Comparison of ENCODE assay signal across 9 mouse cellular contexts in the genomic region with DNA sequence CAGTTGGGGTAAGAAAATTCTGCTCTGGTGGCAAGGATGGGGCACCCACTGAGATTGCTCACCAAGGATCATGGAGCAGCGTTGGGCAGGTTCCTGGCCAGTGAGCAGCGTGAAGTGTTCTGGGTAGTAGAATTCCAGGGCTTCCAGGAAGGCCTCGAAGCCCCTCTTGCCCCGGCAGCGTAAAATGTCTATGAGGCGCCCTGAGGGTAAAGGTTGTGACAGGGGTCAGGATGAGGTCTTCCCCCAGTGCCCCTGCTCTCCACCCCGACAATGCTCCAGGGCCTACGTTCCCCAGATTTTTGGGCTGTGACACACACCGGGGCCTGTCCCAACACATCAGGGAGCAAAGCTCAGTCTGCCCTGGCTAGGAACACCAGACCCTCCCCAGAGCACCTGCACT. TPM values are rescaled to one million over a fixed set of nuclear protein-coding genes. Genes with fewer than 3 reads are reported as not detected.
DNase-seq lines count a peak whose midpoint lies in the region; ATAC-seq and TF ChIP-seq lines count a peak whose summit lies in the region.
"Had no signal": no experiment of that assay in that cellular context is flagged by ENCODE, and none has a peak within 500 bp of the region (broad histone marks: within the 10 kb centered on the region; RNA-seq: fewer than 3 reads in every experiment).

No protein-coding gene starts in this region.

- H3K4me1 ChIP-seq in forebrain, embryonic 11.5 days (replicated peaks; ENCODE audit: control insufficient read depth, insufficient read depth, low read length), result peaks cover 14% of the 10 kb centered on the region
- peaks cover 10% of the 10 kb centered on the region for H3K4me1 ChIP-seq in intestine, postnatal 0 days (replicated peaks; ENCODE audit: control insufficient read depth, insufficient read depth, low read length)
- H3K4me1 ChIP-seq in neural tube, embryonic 14.5 days (ENCODE audit: control insufficient read depth, insufficient read depth, low read length), result peaks cover 10% of the 10 kb centered on the region

- WGBS in forebrain, embryonic 11.5 days, result 83% methylated on average over 9 of the region's 9 CpGs
- WGBS in intestine, postnatal 0 days, result 64% methylated on average over 9 of the region's 9 CpGs
- 75% methylated on average over 9 of the region's 9 CpGs for WGBS in neural tube, embryonic 14.5 days

- H3K9me3 ChIP-seq in forebrain, embryonic 11.5 days (ENCODE audit: control insufficient read depth, low read length), result no peaks in the 10 kb centered on the region
- no peaks in the 10 kb centered on the region for H3K9me3 ChIP-seq in intestine, postnatal 0 days (ENCODE audit: control insufficient read depth)
- H3K9me3 ChIP-seq in neural tube, embryonic 14.5 days (ENCODE audit: control insufficient read depth, low read length), result no peaks in the 10 kb centered on the region

- no peak overlapping the region for H3K9ac ChIP-seq in forebrain, embryonic 11.5 days (ENCODE audit: low read length)
- H3K9ac ChIP-seq in intestine, postnatal 0 days (ENCODE audit: low read depth, low read length), result no peak overlapping the region
- no peak overlapping the region for H3K9ac ChIP-seq in neural tube, embryonic 14.5 days (replicated peaks; ENCODE audit: low read depth, low read length)

- no peak overlapping the region for H3K4me3 ChIP-seq in forebrain, embryonic 11.5 days (ENCODE audit: low read depth, low read length)
- H3K4me3 ChIP-seq in intestine, postnatal 0 days (ENCODE audit: low read depth, low read length), result peak overlapping the region; percentile 56
- H3K4me3 ChIP-seq in neural tube, embryonic 14.5 days (ENCODE audit: low read depth, low read length), result no peak overlapping the region

- H3K27me3 ChIP-seq in forebrain, embryonic 11.5 days (ENCODE audit: control insufficient read depth, insufficient read depth, low read length), result peaks cover 26% of the 10 kb centered on the region
- no peaks in the 10 kb centered on the region; the same call in 1 of the 2 replicates for H3K27me3 ChIP-seq in intestine, postnatal 0 days (replicated peaks; ENCODE audit: control insufficient read depth, insufficient read depth, low read length)
- peaks cover 19% of the 10 kb centered on the region for H3K27me3 ChIP-seq in neural tube, embryonic 14.5 days (ENCODE audit: control insufficient read depth, insufficient read depth, low read length)

- no peak overlapping the region for H3K4me2 ChIP-seq in forebrain, embryonic 11.5 days (ENCODE audit: low read depth, low read length, severe bottlenecking)
- peak overlapping the region; percentile 94 for H3K4me2 ChIP-seq in intestine, postnatal 0 days (replicated peaks; ENCODE audit: low read depth)
- peak overlapping the region; percentile 79; the same call in 1 of the 2 replicates for H3K4me2 ChIP-seq in neural tube, embryonic 14.5 days (ENCODE audit: low read depth, low read length)

- no peak for TF ChIP-seq CTCF in intestine, postnatal 0 days (IDR thresholded peaks at IDR 0.05; ENCODE audit: low read depth)

- no peak overlapping the region for H3K27ac ChIP-seq in forebrain, embryonic 11.5 days (ENCODE audit: low read depth, low read length)
- H3K27ac ChIP-seq in intestine, postnatal 0 days (ENCODE audit: low read depth, low read length), result no peak overlapping the region
- no peak overlapping the region for H3K27ac ChIP-seq in neural tube, embryonic 14.5 days (ENCODE audit: low read depth, low read length)

- H3K36me3 ChIP-seq in forebrain, embryonic 11.5 days (ENCODE audit: control insufficient read depth, insufficient read depth, low read length), result no peaks in the 10 kb centered on the region
- H3K36me3 ChIP-seq in intestine, postnatal 0 days (ENCODE audit: control insufficient read depth, insufficient read depth), result 0 out of 2 replicates have a peak, but pooled peaks cover 5% of the 10 kb centered on the region
- H3K36me3 ChIP-seq in neural tube, embryonic 14.5 days (ENCODE audit: control insufficient read depth, insufficient read depth, low read length), result no peaks in the 10 kb centered on the region

- peak; percentile 10 for DNase-seq in kidney, postnatal 14 days
- DNase-seq in kidney, postnatal 36 days, result no peak
- peak; percentile 48 for DNase-seq in forebrain, embryonic 11.5 days (ENCODE audit: low spot score)
- DNase-seq in cerebellum, postnatal 14 days, result no peak
- DNase-seq in urinary bladder, adult 18-20 months (ENCODE audit: low spot score in 2 of 2), result no peak
- DNase-seq in right cerebral cortex, adult 18-20 months, result no peak
- DNase-seq: cerebellum, adult 18-20 months had no signal

- no peak for ATAC-seq in forebrain, embryonic 11.5 days (replicated peaks; ENCODE audit: low FRiP score)
- no peak for ATAC-seq in intestine, postnatal 0 days
- no peak for ATAC-seq in neural tube, embryonic 14.5 days (ENCODE audit: low read depth)

RNA-seq across cellular contexts. Expression of gene Card10, which starts 1.3 kb away (rescaled TPM):
- 2.3 and 2.7 TPM in 2 replicates for polyA plus RNA-seq in forebrain, embryonic 11.5 days (2014; fragmentation: Nextera tagmentation; extraction: Ambion mirVana)
- polyA plus RNA-seq in intestine, postnatal 0 days (2015; fragmentation: Nextera tagmentation; extraction: Ambion mirVana), result 3.2 and 3.9 TPM in 2 replicates
- 1.8 and 2.2 TPM in 2 replicates for polyA plus RNA-seq in neural tube, embryonic 14.5 days (2014; fragmentation: Nextera tagmentation; extraction: Ambion mirVana)

RNA-seq across cellular contexts. Expression of gene Mfng, which starts 28.3 kb away (rescaled TPM):
- 108 and 113 TPM in 2 replicates for polyA plus RNA-seq in forebrain, embryonic 11.5 days (2014; fragmentation: Nextera tagmentation; extraction: Ambion mirVana)
- polyA plus RNA-seq in intestine, postnatal 0 days (2015; fragmentation: Nextera tagmentation; extraction: Ambion mirVana), result 7.2 and 7.6 TPM in 2 replicates
- polyA plus RNA-seq in neural tube, embryonic 14.5 days (2014; fragmentation: Nextera tagmentation; extraction: Ambion mirVana), result 6.9 and 10.2 TPM in 2 replicates

RNA-seq across cellular contexts. Expression of gene Cdc42ep1, which starts 40.9 kb away (rescaled TPM):
- polyA plus RNA-seq in forebrain, embryonic 11.5 days (2014; fragmentation: Nextera tagmentation; extraction: Ambion mirVana), result 9.6 and 10.4 TPM in 2 replicates
- 16.8 and 17.0 TPM in 2 replicates for polyA plus RNA-seq in intestine, postnatal 0 days (2015; fragmentation: Nextera tagmentation; extraction: Ambion mirVana)
- 4.6 and 7.7 TPM in 2 replicates for polyA plus RNA-seq in neural tube, embryonic 14.5 days (2014; fragmentation: Nextera tagmentation; extraction: Ambion mirVana)

RNA-seq across cellular contexts. Expression of gene Lgals2, which starts 53.8 kb away (rescaled TPM):
- not detected in 2 replicates for polyA plus RNA-seq in forebrain, embryonic 11.5 days (2014; fragmentation: Nextera tagmentation; extraction: Ambion mirVana)
- polyA plus RNA-seq in intestine, postnatal 0 days (2015; fragmentation: Nextera tagmentation; extraction: Ambion mirVana), result 787 and 833 TPM in 2 replicates
- not detected in 2 replicates for polyA plus RNA-seq in neural tube, embryonic 14.5 days (2014; fragmentation: Nextera tagmentation; extraction: Ambion mirVana)

Comparison
In these comparisons a context has a peak if more than half of its experiments do, and no peak if none do; other contexts are left out.
1. DNase-seq: peak in kidney, postnatal 14 days (single experiment) and forebrain, embryonic 11.5 days (single experiment); none in kidney, postnatal 36 days (0 of 2), cerebellum, postnatal 14 days (0 of 2), urinary bladder, adult 18-20 months (0 of 2) and right cerebral cortex, adult 18-20 months (single experiment).